Mouse (Mus musculus) embryonic facial prominence, embryonic 10.5 days (tissue): ENCODE measurements around the gene Slc39a11. TPM values are rescaled to one million over a fixed set of nuclear protein-coding genes. Genes with fewer than 3 reads are reported as not detected.

ENCODE experiments used
- DNase-seq: peaks from one replicate; pipeline ENCODE4 v3.0.0-alpha.2; 2017; ENCODE audit warnings: low spot score
- H3K27ac ChIP-seq: fragments of 300-500 bp; sonication (generic); replicated peaks from 2 replicates; pipeline ENCODE4 v1.5.1; 2016; ENCODE audit warnings: mild to moderate bottlenecking
- H3K27me3 ChIP-seq: fragments of 300-500 bp; sonication (generic); replicated peaks from 2 replicates; pipeline ENCODE4 v1.6.1; 2016; ENCODE audit warnings: low read depth, mild to moderate bottlenecking; ENCODE audit not compliant: poor library complexity, severe bottlenecking
- H3K36me3 ChIP-seq: fragments of 300-500 bp; sonication (generic); replicated peaks from 2 replicates; pipeline ENCODE4 v1.6.1; 2016; ENCODE audit warnings: mild to moderate bottlenecking, moderate library complexity
- H3K4me1 ChIP-seq: fragments of 300-500 bp; sonication (generic); 2 replicates; pipeline ENCODE4 v1.6.1; 2016
- H3K4me3 ChIP-seq: fragments of 300-500 bp; sonication (generic); 2 replicates; pipeline ENCODE4 v1.5.1; 2016; ENCODE audit warnings: mild to moderate bottlenecking, moderate library complexity
- H3K9me3 ChIP-seq: fragments of 300-500 bp; sonication (generic); 2 replicates; pipeline ENCODE4 v1.6.1; 2016; ENCODE audit warnings: mild to moderate bottlenecking
- WGBS: fragments of 180-500 bp; shearing (Covaris S2); methylation state at CpG from one replicate; pipeline ENCODE4 v1.1.7; 2016; 5-methylcytosine and 5-hydroxymethylcytosine counted together
- polyA plus RNA-seq: library from polyadenylated mRNA; unstranded; fragments of >200 nt; fragmentation: Nextera tagmentation; extraction: Ambion mirVana; gene quantifications from 2 replicates; pipeline ENCODE4 v1.2.1, GENCODE M21; 2016

Slc39a11 gene
- polyA plus RNA-seq, 1 experiment from 2014 or later, result 17.2 TPM

DNA sequence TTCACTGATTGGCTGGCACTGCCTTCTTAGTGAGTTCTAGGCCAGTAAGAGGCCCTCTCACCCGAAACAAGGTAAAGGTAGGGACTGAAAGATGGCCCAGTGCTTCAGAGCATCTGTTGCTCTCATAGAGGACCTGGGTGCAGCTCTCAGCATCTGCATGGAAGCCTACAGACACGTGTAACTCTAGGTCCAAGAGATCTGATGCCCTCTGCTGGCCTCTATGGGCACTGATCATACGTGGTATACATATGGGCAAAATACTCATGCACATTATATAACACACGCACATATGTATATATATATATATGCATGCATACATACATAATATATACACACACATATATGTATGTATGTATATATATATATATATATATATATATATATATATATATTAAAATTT is 231.9 kb downstream of the Slc39a11 start:
- no peak for DNase-seq
- Histone ChIP-seq H3K9me3 (no peaks in the 10 kb centered on the region), H3K27me3 (no peaks in the 10 kb centered on the region; the same call in 1 of the 2 replicates), H3K4me3 (no peak overlapping the region), H3K36me3 (no peaks in the 10 kb centered on the region), H3K27ac (no peak overlapping the region), H3K4me1 (peaks cover 5% of the 10 kb centered on the region; the same call in 1 of the 2 replicates)
- WGBS, result 81% methylated on average over 4 of the region's 4 CpGs

DNA sequence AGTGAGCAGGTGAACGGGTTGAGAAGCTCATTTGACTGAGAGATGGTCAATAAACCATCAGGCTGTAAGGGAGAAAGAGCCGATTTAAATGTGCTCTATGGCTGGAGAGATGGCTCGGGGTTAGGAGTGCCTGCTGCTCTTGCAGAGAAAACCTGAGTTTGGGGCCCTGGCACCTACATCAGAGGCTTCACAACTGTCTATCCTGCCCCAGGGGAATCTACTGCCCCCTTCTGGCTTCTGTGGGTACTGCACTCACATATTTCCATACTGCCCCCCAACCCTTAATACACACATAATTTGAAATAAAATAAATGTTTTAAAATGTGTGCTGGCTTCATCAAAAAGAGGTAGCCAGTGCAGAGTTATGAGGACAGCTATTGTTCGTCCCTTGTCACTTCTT is 237.3 kb downstream of the Slc39a11 start:
- no peaks in the 10 kb centered on the region for H3K36me3 ChIP-seq
- H3K4me3 ChIP-seq, result no peak overlapping the region
- DNase-seq, result no peak
- 92% methylated on average over 4 of the region's 4 CpGs for WGBS
- H3K4me1 ChIP-seq, result no peaks in the 10 kb centered on the region
- no peaks in the 10 kb centered on the region; the same call in 1 of the 2 replicates for H3K27me3 ChIP-seq
- no peak overlapping the region for H3K27ac ChIP-seq
- H3K9me3 ChIP-seq, result no peaks in the 10 kb centered on the region

- 77% methylated on average over 10 of the region's 10 CpGs for WGBS
- DNase-seq, result no peak
- H3K4me1 ChIP-seq, result no peaks in the 10 kb centered on the region
- no peaks in the 10 kb centered on the region for H3K9me3 ChIP-seq
- H3K27ac ChIP-seq, result no peak overlapping the region
- no peak overlapping the region for H3K4me3 ChIP-seq
- H3K27me3 ChIP-seq, result no peaks in the 10 kb centered on the region; the same call in 1 of the 2 replicates
- no peaks in the 10 kb centered on the region for H3K36me3 ChIP-seq
These were observed 238.1 kb downstream of the Slc39a11 start for GRCm38 (mm10) chr11:113411798-113412197.

DNA sequence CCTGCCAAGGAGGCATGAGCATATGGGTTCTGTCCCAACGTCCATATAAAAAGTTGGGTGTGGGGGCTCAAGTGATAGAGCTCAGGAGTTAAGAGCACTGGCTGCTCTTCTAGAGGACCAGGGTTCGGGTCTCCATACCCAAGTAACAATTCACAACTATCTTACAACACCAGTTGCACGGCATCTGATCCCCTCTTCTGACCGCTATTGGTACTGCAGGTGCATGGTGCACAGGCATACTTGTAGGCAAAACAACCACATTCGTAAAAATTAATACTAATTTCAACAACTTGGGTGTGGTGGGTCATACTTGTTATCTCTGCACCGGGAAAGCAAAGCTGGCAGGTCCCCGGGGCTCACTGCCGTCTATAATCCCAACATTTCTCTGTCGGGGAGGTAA is 240.8 kb downstream of the Slc39a11 start:
- no peaks in the 10 kb centered on the region for H3K27me3 ChIP-seq
- H3K27ac ChIP-seq, result no peak overlapping the region
- no peaks in the 10 kb centered on the region for H3K4me1 ChIP-seq
- no peak overlapping the region for H3K4me3 ChIP-seq
- no peak for DNase-seq
- no peaks in the 10 kb centered on the region for H3K9me3 ChIP-seq
- H3K36me3 ChIP-seq, result no peaks in the 10 kb centered on the region
- 90% methylated on average over 9 of the region's 9 CpGs for WGBS

DNA sequence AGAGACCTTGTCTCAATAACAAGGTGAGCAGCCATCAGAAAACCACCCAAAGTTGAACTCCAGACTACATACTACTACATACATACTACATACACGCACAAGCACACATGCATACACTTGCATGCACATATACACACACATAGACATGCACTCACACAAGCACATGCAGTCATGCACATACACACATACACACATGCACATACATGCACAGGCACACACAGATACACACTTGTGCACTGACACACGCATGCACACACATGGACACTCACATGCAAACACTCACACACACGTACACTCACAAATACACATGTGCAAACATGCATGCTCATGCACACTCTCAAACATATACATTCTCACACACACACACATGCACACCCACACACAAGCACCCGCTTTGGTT is 242.4 kb downstream of the Slc39a11 start:
- no peak overlapping the region for H3K27ac ChIP-seq
- H3K27me3 ChIP-seq, result no peaks in the 10 kb centered on the region
- H3K4me1 ChIP-seq, result peaks cover 3% of the 10 kb centered on the region
- WGBS, result 95% methylated on average over 4 of the region's 4 CpGs
- H3K36me3 ChIP-seq, result no peaks in the 10 kb centered on the region
- H3K4me3 ChIP-seq, result no peak overlapping the region
- H3K9me3 ChIP-seq, result no peaks in the 10 kb centered on the region
- DNase-seq, result no peak

DNA sequence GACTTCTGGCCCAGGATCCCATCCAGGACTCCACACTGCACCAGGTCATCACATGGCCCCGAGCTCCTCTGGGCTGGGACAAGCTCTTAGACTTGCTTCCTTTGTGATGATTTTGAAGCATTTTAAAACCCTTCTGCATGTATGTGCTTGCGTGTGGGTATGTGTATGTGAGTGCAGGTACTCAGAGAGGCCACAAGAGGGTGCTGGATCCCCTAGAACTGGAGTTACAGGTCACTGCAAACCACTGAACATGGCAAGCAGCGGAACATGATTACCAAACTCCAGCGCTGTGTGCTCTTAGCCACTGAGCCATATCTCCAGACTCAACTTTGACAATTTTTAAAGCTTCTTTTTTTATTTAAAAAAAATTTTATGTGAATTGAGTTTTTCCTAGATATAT is 249.0 kb downstream of the Slc39a11 start:
- 93% methylated on average over 4 of the region's 4 CpGs for WGBS

DNA sequence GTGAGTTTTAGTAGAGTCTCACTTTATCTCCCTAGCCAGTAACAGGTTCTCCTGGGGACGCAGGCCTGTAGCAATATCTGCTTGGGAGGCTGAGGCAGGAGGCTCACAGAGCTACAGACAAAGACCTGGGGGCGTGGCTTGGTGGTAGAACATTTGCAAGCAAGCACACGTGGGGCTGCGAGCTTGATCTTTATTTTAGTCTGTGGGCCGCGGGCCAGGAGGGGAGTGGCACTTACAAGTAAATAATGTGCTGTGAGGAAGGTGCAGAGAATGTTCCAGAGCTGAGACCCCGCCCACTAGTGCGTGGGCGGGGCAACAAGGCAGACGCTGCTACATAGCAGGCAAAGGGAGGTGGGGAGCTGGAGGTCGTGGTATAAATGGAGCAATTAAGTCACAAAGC is 250.3 kb downstream of the Slc39a11 start:
- WGBS, result 89% methylated on average over 11 of the region's 11 CpGs
- Histone ChIP-seq H3K36me3 (no peaks in the 10 kb centered on the region; the same call in 1 of the 2 replicates), H3K9me3 (peaks cover 13% of the 10 kb centered on the region; the same call in 1 of the 2 replicates), H3K4me1 (peaks cover 17% of the 10 kb centered on the region), H3K27ac (no peak overlapping the region), H3K27me3 (no peaks in the 10 kb centered on the region), H3K4me3 (no peak overlapping the region)
- no peak for DNase-seq

More for the DNA sequence above, 249.0 kb downstream of the Slc39a11 start:
- no peak for DNase-seq
- Histone ChIP-seq H3K9me3 (peaks cover 13% of the 10 kb centered on the region; the same call in 1 of the 2 replicates), H3K27me3 (no peaks in the 10 kb centered on the region), H3K4me1 (peaks cover 12% of the 10 kb centered on the region), H3K27ac (no peak overlapping the region), H3K36me3 (no peaks in the 10 kb centered on the region; the same call in 1 of the 2 replicates), H3K4me3 (no peak overlapping the region)

DNA sequence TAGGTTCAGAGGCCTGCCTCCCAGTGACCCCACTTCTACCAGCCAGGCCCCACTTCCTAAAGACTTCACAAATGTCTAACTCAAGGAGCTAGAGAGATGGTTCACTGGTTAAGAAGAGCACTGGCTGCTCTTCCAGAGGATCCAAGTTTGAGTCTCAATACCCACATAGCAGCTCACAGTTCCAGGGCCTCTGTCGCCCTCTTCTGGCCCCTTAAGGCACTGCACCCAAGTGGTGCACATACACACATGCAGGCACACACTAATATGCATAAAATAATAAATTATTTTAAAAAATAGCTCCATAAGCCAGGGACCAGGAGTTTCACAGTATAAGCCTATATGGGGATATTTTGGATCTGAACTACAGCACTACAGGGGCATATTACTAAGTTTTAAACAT is 252.5 kb downstream of the Slc39a11 start:
- Histone ChIP-seq H3K36me3 (no peaks in the 10 kb centered on the region; the same call in 1 of the 2 replicates), H3K27ac (no peak overlapping the region), H3K4me1 (peaks cover 14% of the 10 kb centered on the region), H3K27me3 (no peaks in the 10 kb centered on the region), H3K4me3 (no peak overlapping the region), H3K9me3 (peaks cover 13% of the 10 kb centered on the region; the same call in 1 of the 2 replicates)
- 72% methylated on average over 1 of the region's 1 CpGs for WGBS
- DNase-seq, result no peak

- H3K4me3 ChIP-seq, result no peak overlapping the region
- no peak for DNase-seq
- H3K36me3 ChIP-seq, result no peaks in the 10 kb centered on the region
- H3K27ac ChIP-seq, result no peak overlapping the region
- 88% methylated on average over 23 of the region's 23 CpGs for WGBS
- H3K9me3 ChIP-seq, result peaks cover 9% of the 10 kb centered on the region; the same call in 1 of the 2 replicates
- no peaks in the 10 kb centered on the region for H3K27me3 ChIP-seq
- H3K4me1 ChIP-seq, result peaks cover 36% of the 10 kb centered on the region
These were observed 256.3 kb downstream of the Slc39a11 start for GRCm38 (mm10) chr11:113393366-113394150.

GRCm38 (mm10) chr11:113391664-113392063 is 258.2 kb downstream of the Slc39a11 start:
- Histone ChIP-seq H3K9me3 (no peaks in the 10 kb centered on the region), H3K4me1 (peaks cover 35% of the 10 kb centered on the region), H3K36me3 (no peaks in the 10 kb centered on the region), H3K27ac (no peak overlapping the region; the same call in 1 of the 2 replicates), H3K27me3 (no peaks in the 10 kb centered on the region), H3K4me3 (no peak overlapping the region)
- WGBS, result 93% methylated on average over 12 of the region's 12 CpGs
- DNase-seq, result no peak

DNA sequence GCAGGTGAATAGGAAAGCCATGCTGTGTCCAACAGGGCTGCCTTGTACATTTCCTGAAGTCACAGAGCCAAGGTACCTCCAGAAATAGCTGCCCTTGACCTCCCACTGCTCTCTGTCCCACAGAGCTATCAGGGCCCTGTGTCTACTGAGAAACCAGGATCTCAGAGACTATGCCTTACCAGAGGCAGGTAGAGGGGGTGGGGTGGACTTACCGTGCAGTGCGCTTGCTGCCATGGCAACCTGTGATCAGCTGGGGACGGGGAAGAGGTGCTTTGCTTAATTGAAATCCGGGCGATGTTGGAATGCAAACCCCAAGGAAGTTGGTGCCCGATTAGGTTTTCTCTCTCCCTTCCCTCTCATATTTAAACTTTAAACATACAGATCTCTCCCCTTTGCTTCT is 260.2 kb downstream of the Slc39a11 start:
- WGBS, result 32% methylated on average over 6 of the region's 6 CpGs
- DNase-seq, result peak; percentile 51

DNA sequence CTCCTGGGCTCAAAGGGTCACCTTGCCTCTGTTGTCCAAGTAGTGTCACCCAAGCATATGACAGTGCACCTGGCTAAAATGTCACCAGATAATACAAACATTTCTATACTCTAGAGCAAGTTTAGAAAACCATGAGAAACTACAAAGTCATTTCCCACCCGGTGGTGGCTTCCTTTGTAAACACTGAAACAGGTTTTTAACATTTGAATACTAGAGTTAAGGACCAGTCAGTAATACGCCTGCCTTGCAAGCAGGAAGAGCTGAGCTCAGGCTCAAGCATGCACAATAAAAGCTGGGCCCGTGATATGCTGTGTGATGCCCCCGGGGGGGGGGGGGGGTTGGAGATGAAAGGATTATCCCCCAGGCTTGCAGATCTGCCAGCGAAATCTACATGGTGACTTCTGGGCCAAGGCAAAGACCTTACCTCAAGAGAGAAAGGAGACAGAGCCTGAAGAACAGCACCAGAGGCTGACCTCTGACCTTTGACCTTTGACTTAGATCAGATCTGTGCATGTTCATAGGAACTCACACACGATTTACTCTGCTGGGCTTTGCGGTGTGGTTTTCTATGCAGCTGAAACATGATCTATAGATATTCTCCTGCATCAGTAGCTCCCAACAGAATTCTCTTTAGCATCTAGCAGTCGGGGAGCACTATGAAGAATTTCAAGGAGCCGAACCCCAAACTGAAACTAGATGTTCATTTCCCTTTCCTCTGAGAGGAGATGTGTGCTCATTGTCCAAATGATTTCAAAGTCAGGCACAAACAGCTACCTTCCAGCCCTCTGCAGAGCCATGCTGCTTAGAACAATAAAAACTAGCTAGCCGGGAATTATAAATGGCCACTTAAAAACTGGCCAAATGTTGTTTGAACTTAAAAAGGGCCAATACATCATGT is 267.0 kb downstream of the Slc39a11 start:
- no peak overlapping the region for H3K4me3 ChIP-seq
- peaks cover 39% of the 10 kb centered on the region for H3K4me1 ChIP-seq
- H3K36me3 ChIP-seq, result no peaks in the 10 kb centered on the region
- no peak overlapping the region; the same call in 1 of the 2 replicates for H3K27ac ChIP-seq
- no peaks in the 10 kb centered on the region for H3K27me3 ChIP-seq
- peak; percentile 32 for DNase-seq
- no peaks in the 10 kb centered on the region for H3K9me3 ChIP-seq
- WGBS, result 38% methylated on average over 10 of the region's 10 CpGs

More for the DNA sequence above, 260.2 kb downstream of the Slc39a11 start:
- no peaks in the 10 kb centered on the region for H3K9me3 ChIP-seq
- H3K27ac ChIP-seq, result peak overlapping the region; percentile 40; the same call in 1 of the 2 replicates
- peaks cover 32% of the 10 kb centered on the region for H3K4me1 ChIP-seq
- H3K36me3 ChIP-seq, result no peaks in the 10 kb centered on the region
- H3K4me3 ChIP-seq, result no peak overlapping the region
- H3K27me3 ChIP-seq, result no peaks in the 10 kb centered on the region
